Mouse (Mus musculus): ENCODE data around the gene Phldb2.
A peak's percentile ranks its signal among the peaks of the same experiment; 100 is the strongest.

The Phldb2 gene

GRCm38 (mm10) chr16:45953394-45953793, at the start of gene Phldb2:
Gene Phldb2, minus strand, starts transcription at chr16:45953598.
- no peak for DNase-seq (ENCODE audit: low read depth)

GRCm38 (mm10) chr16:46001550-46002166, 48.3 kb upstream of the Phldb2 start:
- DNase-seq (ENCODE audit: low read depth): no peak

DNA sequence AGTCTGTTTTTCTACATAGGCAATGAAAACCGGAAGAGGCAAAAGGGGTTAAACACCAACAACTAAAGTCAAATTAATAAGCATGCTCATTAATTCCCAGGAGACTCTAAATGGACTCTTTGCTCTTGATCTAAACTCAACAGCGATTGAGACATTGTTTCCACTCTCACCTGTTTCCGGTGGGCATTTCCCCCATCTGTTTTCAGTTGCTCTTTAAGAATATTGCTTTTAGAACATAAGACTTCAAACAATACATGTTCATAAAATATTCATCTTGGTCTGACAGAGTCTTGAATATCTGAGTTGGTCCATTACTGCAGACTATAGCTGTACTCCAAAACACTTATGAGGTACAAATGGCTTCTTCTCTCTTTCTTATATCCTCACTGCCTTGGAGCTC, 47.6 kb upstream of the Phldb2 start:
- no peak for DNase-seq (ENCODE audit: low read depth)

GRCm38 (mm10) chr16:45999374-46000191, 46.2 kb upstream of the Phldb2 start:
- DNase-seq (ENCODE audit: low read depth): no peak

DNA sequence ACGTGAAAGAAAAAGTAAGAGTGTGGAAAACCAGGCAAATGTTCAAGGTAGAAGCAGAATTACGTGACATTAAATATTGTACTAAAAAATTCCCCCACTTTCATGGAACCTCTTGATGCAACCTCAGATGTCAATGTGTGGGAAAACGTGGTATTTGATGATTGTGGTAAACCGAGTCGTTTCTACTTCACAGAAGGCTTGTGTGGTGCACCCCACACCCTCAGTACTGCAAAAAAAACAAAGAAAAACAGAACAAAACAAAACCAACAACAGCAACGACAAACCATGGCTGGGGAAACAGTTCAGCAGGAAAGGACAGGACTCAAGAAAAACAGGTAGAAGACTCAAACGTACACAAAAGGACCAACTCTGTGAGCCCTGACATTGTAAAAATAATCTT, 44.8 kb upstream of the Phldb2 start:
- no peak for DNase-seq (ENCODE audit: low read depth)

DNA sequence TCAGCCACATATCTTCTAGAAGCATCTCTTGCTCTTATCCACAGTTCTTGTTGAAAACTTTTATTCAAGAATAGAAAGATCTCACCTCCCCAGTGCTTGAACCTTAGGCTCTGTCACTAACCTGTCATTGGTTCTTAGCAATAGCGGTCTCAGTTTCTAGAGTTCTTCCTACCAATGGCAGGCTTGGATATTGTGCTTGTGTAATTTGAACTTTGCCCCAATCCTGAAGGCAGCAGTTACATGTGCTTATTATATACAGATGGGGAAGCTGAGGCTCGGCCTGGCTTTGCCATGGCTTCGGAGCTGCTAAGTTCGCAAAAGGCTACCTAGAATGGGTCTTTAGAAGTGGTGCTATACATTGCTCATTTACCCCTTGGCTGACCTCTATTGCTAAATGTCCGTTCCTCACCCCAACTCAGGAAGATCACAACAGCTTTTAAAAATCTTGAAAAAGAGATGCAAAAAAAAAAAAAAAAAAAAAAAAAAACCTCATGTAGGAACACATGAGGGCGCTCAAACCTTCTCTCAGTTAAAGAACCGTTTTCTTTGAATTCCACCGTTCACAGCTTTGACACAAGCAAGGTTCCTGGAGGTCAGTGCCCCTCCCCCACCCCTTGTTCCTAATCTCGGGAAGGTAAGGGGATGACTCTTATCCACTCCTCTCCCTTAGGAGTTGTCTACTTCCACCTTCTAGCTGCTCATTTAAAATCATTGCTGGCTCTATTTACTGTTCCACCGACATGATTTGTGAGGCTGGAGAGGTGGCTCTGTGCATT, 37.7 kb upstream of the Phldb2 start:
- peak; percentile 14 for DNase-seq (ENCODE audit: low read depth)

GRCm38 (mm10) chr16:45986236-45986635, 32.8 kb upstream of the Phldb2 start:
- DNase-seq (ENCODE audit: low read depth): no peak

DNA sequence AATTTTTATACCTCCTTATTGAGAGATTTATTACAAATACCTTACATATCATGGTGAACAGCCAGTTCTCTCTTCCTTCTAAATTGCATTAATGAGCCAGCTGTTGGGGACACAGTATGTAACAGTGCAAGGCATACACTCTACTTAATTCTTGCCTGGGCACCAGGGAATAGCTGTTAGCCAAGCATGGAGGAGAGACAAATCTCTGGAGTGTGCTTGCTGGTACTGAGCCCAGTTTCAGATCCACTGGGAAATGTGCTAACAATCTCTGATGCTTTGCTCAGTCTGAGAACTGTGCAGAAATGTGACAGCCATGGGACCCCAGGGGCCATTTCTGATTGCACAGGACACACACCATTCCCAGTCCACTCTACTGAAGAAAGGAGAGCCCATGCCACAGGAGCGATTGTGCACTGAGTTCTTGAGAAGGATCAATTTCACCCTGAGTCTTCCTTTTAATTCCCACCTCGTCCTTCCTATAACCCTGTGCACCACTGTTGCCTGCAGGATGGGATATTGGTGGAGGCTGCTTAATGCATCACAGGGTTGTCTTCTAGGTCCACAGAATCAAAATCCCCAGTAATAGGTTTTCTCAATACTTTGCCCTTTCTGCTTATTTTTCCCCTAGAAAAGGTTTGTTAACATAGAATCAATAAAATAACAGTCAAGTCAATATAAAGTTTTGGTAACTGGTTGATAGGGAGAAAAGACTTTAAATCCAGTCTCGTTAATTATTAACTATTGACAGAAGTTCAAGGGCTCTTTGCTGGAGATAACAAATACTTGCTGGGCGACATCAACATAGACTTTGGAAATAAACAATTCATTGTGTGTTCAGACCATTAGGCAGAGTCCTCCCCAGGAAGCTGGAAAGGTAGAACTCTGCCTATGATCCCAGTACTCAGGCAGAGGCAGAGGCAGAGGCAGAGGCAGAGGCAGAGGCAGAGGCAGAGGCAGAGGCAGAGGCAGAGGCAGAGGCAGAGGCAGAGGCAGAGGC, 31.5 kb upstream of the Phldb2 start:
- DNase-seq (ENCODE audit: low read depth): no peak

DNA sequence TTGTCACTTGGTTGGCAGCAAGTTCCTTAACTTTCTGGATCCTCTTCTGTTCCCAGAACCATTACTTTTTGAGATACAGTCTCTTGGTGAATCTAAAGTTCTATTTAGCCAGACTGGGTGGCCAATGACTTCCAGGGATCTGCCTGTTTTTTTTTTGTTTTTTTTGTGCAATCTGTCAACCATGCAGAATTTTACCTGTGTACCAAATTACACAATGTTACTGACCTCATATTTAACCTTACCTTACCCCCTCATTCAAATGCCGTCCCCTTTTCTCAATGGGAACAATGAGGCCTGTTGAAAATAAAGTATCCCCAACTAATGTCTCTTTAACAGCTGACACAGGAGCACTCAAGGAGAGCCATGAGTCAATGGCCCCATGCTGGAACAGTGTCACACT, 22.9 kb upstream of the Phldb2 start:
- DNase-seq (ENCODE audit: low read depth): no peak

DNA sequence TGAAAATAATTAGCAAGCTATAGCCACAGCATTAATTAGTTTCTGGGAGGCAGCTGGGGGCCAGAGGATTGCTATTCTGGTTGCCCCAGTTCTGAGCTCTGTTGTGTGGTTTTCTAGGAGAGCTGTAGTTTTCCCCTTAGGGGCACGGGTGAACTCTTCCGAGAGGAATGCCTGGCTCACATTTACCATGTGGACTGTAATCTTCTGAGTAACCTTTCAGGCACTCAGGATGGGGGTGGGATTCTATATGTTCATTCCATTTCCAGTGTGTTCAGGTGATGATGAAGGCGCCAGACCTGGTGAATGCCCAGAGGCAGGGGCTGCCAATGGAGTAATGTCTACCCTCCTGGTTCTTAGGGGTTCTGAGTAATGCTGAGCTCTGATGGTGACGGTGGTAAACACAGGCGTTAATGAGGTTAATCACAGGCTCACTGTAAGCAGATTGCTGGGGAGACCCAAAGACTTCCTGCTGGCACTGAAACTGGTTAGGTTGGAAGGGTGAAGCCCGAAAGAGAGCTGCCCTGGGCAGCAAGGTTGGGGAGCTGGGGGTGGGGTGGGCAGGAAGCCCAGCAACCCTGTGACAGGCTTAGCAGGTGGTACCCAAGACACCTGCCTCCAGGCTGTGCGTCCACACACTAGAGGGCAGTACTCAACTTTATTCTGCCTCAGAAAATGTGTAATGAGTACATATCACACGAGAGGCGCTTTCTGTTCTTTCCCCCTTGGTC, 20.7 kb upstream of the Phldb2 start:
- DNase-seq (ENCODE audit: low read depth): no peak

GRCm38 (mm10) chr16:45970187-45970586, 16.8 kb upstream of the Phldb2 start:
- peak; percentile 20 for DNase-seq (ENCODE audit: low read depth)

GRCm38 (mm10) chr16:45968716-45969115, 15.3 kb upstream of the Phldb2 start:
- no peak for DNase-seq (ENCODE audit: low read depth)

DNA sequence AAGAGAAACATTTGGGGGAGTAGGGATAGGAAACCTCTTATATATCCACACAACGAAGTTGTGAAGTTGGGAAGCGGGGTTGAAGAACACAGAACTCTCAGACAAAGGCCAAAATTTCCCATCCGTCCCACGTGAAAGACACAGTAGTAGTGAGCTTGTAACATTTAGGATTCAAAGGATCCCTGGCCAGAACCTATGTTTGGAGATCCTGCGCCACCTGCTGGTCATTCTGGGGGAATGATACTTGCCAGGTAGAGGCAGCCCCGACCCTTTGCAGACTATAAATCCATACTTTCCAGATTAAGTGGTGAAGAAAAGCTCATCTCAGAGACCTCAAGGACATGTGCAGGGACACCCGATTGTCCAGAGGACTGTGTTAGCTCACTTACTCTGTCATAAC, 14.1 kb upstream of the Phldb2 start:
- DNase-seq (ENCODE audit: low read depth): peak; percentile 70

GRCm38 (mm10) chr16:45966604-45967003, 13.2 kb upstream of the Phldb2 start:
- DNase-seq (ENCODE audit: low read depth): no peak

- no peak for DNase-seq (ENCODE audit: low read depth)
These were observed 11.4 kb upstream of the Phldb2 start for GRCm38 (mm10) chr16:45964777-45965176.

DNA sequence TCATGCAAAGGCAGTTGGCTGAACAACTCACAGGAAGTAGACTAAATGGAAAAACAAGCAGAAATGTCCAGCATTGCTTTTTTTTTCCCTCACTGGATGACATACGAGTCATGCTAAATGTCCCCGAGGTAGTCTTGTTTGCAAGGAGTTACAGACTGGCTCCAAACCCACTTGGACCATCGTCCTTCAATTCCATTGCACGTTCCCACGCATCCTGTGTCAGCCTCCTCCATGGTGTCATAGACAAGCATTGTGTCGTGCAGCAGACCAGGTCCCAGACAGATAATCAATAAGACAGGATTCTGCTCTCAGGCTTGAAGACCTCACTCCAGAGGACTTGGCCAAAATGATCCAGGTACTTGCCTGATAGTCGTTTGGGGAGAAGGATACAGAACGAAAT, 10.4 kb upstream of the Phldb2 start:
- DNase-seq (ENCODE audit: low read depth): no peak

DNA sequence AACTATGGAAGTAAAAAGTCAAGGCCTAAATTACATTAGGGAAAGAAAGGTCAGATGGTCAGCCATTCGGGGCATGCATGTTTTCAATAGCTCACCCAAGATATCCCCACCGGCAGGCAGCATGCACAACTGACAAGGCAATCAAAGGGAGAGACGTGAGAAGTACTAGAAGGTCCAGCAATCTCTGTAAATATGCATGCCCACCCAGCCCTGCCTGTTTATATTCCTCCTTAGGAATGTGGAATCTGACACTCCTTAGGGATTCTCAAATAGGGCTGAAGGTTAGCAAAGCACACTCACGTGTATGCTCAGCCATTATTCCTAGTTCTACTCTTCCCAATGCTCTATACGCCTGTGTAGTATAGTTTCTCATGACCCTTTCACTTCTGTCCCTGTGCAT, 9.7 kb upstream of the Phldb2 start:
- no peak for DNase-seq (ENCODE audit: low read depth)

- DNase-seq (ENCODE audit: low read depth): no peak
These were observed 7.6 kb upstream of the Phldb2 start for GRCm38 (mm10) chr16:45960978-45961377.

DNA sequence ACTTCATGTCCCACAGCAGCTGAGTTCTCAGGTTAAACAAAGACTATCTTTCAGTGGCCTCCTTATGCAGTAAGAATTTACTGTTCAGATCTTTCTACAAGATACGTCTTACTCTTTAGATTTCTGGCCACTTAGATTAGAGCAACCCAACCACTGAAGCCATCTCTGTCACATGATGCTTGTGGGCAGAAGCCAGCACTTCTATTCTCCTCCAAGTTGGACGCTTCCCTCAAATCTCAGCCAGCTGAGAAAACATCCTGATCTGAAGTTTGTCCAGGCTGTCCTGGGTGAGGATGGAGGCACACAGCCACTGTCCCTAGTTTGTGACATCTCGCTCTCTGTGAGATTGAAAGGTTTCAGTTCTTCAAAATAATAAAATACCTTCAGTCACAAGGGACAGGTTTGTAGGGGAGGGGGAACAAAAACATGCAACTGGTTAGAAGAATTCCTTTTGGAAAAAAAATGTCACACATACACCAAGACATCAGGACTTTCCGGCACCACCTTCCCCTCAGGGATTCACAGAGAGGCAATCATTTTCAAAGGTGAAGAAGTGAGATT, 3.1 kb upstream of the Phldb2 start:
- no peak for DNase-seq (ENCODE audit: low read depth)

- peak; percentile 73 for DNase-seq (ENCODE audit: low read depth)
These were observed 897 bp downstream of the Phldb2 start for GRCm38 (mm10) chr16:45952501-45952900.

GRCm38 (mm10) chr16:45952035-45952434, 1.4 kb downstream of the Phldb2 start:
- DNase-seq (ENCODE audit: low read depth): no peak

Data from 416B (cell line).